Mouse (Mus musculus) right cerebral cortex, postnatal 14 days (tissue): ENCODE measurements around the gene Gstm2.
"Not testable (repeated sequence)": the region's sequence is repeated elsewhere in the genome, so short reads cannot be mapped to it uniquely, and the experiment has no call there.

Source experiments
- DNase-seq: peaks from one replicate; pipeline ENCODE4 v3.0.0; 2022

The Gstm2 gene

DNA sequence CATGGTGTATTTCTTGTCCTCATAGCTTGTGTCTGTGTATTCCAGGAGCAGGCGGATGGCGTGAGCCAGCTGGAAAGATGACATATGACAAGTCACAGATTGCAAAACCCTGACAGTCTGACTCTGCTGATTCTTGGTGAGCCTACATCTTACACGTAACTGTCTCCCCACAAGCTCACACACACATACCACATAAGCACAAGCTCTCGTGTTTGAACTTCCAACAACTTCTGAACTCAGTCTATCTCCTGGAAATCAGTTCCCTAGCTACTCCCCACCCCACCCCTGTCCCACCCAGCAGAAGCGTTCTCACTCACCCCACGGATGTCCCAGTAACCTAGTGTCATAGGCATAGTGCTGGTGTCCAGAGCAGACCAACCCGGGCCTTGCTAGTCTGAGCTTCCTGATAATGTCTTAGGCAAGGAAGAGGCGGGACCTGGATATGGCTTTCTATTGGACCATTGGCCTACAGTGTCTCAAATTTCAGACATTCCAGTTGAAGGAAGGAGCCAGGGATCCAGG is at the start of gene Gstm2:
TSS of gene Gstm2 (minus strand) at position 413 of the 522 bp plus-strand sequence.
- DNase-seq, result no peak

DNA sequence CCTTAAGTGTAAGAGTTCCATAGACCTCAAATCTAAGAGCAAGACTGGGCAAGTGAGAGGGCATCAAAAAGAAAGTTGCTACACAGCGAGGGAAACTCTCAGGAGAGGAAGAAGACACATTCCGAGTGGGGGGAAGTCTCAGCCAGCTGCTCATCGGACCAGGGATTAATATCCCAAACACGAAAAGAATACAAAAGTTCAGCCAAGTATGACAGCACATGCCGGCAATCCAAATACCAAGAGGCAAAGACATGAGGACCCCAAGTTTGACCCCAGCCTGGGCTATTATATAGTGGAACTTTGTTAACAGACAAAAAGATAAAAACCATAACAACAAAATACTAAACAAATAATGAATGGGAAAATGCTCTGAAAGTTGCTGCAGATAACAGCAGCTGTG is 46.9 kb upstream of the Gstm2 start:
- DNase-seq, result no peak

GRCm38 (mm10) chr3:108032113-108032512 is 45.9 kb upstream of the Gstm2 start:
- no peak for DNase-seq

GRCm38 (mm10) chr3:108028641-108029365 is 42.5 kb upstream of the Gstm2 start:
- DNase-seq, result no peak

- no peak for DNase-seq
Measured at GRCm38 (mm10) chr3:108026597-108026996, 40.3 kb upstream of the Gstm2 start.

- DNase-seq, result no peak
Measured at GRCm38 (mm10) chr3:108026049-108026448, 39.8 kb upstream of the Gstm2 start.

DNA sequence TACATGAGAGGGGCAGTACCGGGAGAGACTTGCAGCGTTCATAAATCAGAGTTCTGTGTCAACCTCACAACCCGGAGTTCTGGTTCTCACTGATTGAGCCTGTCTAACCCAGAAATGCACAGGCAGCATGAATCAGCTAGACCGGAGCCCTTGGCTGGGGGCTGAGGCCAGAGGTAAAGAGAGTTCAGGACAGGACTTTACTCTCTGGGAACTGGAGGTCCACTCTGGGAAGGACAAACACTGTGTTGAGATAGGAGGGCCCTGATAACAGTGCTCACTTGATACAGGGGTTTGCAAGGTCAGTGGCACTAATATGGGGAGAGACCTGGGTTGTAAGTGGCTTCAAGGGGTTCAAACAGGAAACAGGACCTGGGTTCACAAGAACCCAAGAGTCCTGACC is 39.1 kb upstream of the Gstm2 start:
- no peak for DNase-seq

- no peak for DNase-seq
Measured at GRCm38 (mm10) chr3:108022650-108023049, 36.4 kb upstream of the Gstm2 start.

- not testable (repeated sequence) for DNase-seq
Measured at GRCm38 (mm10) chr3:108020351-108021022, 34.2 kb upstream of the Gstm2 start.

DNA sequence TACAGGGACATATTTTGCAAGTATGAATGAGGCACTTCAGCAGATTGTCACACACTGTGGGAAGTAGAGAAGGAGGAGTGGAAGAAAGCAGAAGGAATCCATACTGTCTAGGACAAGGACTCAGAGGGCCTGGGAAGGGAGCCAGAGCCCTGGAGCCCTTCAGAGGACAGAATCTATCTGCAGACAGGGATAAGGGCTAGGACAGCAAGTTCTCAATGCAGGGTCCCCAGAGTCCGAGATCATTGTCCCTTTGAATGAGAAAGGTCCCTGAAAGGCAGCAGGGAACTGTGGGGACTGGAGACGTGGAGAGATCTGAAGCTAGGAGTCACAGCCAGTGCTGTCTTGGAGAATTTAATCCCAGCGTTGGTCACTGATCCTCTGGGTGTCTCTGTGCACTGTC is 33.0 kb upstream of the Gstm2 start:
- DNase-seq, result not testable (repeated sequence)

DNA sequence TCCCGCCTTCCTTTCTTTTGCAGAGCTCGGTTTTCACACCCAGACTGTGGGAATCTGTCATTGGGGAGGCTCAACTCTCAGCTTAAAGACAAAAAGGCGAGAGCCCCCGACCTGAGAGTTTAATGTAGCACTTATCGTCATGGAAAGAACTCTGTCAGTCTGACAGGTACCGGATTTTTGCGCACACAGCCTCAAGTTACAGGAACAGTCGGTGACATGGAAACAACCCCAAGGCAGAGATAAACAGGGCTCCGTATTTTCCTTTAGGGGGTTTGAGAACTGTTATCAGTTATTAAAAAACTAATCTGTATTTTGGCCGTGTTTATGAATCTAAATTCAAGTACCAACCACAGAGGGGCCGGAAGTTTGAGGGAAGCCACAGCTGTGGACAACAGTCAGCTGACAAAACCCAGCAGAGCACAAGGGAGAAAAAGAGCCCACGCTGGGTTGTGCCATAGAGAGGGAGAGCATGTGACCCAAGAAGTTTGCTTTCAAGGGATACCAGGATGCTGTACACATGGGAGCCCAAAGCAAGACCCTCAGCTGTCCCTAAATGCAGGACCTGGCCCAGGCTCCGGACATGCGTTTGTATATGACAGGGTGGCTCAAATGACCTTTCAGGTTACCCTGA is 32.1 kb upstream of the Gstm2 start:
- DNase-seq, result no peak

GRCm38 (mm10) chr3:108017473-108018189 is 31.4 kb upstream of the Gstm2 start, which contains the start of gene Gstm1:
Gene Gstm1 (minus strand): TSS chr3:108017973.
- peak; percentile 95 for DNase-seq

DNA sequence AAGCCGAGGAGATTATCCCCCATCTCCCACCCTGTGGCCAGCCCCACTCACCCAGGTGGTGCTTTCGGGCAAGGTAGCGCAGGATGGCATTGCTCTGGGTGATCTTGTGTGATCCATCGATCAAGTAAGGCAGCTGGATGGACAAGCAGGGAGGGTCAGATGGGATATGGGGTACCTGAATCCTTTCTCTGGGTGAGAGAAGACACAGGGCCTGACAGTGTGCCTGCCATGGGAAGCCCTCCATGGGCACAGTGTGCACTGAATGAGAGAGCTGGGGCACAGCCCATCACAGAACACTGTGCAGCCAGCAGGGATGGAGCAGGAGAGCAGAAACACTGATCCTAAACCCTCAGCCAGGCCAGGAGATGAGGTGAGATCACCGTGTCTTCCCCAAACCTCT is 30.2 kb upstream of the Gstm2 start:
- DNase-seq, result not testable (repeated sequence)

DNA sequence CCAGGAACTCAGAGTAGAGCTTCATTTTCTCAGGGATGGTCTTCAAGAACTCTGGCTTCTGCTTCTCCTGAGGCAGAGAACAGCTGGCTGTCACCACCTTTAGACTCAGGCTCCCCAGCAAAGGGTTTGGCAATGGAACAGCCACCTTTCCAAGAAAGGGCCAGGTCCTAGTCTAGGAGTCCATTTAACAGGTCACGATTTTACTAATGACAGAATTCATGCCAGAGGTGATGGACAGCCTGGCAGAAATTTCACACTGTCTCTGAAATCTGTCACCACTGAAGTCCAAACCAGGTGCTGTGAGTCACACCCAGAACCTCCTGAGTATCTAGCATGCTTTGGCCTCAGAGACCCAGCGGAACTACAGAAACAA is 28.7 kb upstream of the Gstm2 start:
- DNase-seq, result no peak

DNA sequence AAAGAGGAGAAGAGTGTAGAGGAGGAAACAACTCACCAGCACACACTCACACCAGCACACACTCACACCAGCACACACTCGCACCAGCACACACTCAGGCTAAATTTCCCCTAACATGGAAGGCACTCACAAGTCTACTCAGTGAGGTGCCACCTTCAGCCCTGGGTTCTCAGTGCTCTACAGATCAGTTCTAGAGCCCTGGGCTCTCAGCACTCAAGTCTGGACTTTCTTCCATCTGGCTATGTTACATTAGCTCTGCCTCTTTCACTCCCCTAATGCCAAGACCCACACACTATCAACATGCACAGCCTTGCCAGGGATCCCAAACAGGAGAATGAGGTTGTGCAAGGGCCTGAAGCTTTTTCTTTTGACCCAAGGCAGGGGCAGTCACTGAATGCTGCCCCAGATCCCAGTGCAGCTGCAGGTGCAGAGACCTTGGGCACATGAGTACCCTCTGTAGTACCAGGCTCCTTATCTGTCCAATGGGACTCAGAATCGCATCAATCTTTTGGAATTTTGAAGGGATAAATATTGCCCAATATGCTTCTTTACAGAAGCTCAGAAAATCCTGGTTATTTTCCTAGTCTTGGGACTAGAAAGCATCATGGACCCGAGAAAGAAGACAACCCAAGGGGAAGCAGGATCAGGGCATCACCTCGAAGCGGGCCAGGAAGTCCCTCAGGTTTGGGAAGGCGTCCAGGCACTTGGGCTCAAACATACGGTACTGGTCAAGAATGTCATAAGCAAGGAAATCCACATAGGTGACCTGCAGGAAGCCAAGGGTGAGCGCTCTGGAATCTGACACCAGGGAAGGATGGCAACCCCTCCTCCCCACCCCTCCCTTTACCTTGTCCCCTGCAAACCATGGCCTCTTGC is 28.1 kb upstream of the Gstm2 start:
- DNase-seq, result no peak

DNA sequence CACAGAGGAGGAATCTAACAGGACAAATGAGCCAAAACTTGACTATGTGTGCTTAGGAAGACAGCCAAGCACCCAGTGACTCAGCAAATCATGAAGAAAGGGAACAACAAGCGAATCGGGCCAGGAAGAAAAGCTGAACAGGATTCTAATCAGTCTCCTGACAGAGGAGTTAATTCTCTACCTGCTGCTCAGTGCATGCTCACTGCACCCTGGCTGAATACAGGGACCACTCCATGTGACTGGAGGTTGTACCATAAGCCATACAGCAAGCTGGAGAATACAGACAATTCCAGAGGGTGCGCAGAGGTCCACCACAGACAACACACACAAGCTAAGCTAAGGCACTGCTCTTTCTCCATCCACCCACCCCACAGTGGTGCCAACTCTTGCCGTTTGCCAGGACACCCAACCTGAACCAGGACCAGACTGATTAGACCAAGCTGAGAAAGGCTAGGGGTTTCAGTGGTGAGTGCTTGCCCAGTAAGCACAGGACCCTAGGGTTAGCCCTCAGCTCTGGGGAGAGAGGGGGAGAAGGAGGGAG is 27.1 kb upstream of the Gstm2 start:
- DNase-seq, result peak; percentile 26

GRCm38 (mm10) chr3:108011558-108011957 is 25.3 kb upstream of the Gstm2 start:
- no peak for DNase-seq

DNA sequence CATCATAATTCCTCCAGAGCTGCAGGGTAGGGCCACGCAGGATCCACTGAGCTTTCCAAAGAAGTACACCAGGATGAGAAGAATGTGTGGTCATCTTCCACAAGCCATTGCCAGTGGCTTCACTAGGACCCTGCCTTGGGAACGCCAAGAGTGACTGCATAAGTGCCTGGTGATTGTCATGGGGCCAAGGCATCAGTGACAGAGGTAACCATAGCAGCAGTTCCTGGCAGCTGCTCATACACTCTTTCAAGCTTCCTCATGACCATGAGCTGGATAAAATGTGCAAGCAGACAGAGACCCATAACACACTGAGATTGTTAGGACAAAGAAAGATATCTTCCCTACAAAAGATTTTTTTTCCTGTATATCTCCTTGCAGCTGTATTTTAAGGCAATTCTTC is 24.0 kb upstream of the Gstm2 start:
- peak; percentile 30 for DNase-seq

DNA sequence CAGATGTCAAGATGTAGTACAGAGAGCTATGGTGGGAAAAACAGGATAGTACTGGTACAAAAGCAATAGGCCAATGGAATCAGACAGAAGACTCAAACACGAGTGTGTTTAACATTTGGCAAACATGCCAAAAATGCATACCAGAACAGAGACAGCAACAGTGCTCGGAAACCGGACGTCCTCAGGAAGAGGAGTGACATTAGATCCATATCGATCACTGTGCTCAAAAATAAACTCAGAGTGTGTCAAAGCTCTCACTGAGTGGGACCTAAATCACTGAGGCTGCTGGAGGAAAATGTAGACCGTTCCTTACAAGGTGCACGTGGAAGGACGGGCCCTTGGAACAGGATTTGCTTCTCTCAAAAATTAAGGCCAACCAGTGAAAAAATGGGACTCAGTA is 15.8 kb upstream of the Gstm2 start:
- no peak for DNase-seq

DNA sequence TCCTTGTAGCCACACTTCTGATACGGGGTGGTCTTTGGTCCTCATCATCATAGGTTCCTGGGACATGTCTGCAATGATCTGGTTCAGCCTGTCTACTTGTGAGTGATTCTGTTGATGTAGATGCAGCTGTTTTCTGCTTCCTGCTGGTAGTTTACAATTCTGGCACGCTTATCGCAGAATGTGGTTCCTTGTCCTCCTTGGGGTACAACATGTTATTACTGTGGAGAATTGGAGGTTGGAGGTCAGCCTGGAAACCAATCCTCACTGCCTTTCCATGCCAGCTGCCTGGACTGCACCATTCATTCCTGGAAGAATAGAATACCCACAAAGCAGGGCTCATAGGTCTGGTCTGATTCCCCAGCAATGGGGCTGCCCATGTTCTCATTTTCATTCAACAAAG is 13.2 kb upstream of the Gstm2 start:
- no peak for DNase-seq

GRCm38 (mm10) chr3:107998591-107998990 is 12.3 kb upstream of the Gstm2 start:
- DNase-seq, result no peak

DNA sequence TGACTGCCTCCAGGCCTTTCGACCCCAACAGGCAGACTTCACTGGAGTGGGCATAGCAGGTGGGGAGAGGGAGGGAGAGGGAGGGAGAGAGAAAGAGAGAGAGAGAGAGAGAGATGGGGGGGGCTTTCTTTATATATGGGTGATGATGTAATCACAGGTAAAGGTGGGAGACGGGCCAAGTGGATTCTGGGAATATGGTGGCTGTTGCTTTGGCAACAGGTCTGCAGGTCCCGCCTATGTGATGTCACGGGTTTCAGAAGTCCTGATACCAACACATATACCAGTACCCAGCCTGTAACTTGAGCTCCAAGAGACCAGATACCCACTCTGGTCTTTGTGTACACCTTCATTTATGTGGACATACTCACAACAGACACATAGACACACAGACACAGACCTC is 10.3 kb upstream of the Gstm2 start:
- no peak for DNase-seq
